Mouse (Mus musculus): ENCODE data around the gene Ptprn2.

Gene Ptprn2

GRCm38 (mm10) chr12:116887496-116888281, 402.2 kb downstream of the Ptprn2 start:
- no peak for DNase-seq (ENCODE audit: low spot score in 2 of 2)

- no peak for DNase-seq (ENCODE audit: low spot score in 2 of 2)
These were observed 403.3 kb downstream of the Ptprn2 start for GRCm38 (mm10) chr12:116888856-116889255.

- no peak for DNase-seq (ENCODE audit: low spot score in 2 of 2)
These were observed 407.1 kb downstream of the Ptprn2 start for GRCm38 (mm10) chr12:116892584-116892983.

- no peak for DNase-seq (ENCODE audit: low spot score in 2 of 2)
These were observed 411.1 kb downstream of the Ptprn2 start for GRCm38 (mm10) chr12:116896651-116897050.

- no peak for DNase-seq (ENCODE audit: low spot score in 2 of 2)
These were observed 416.3 kb downstream of the Ptprn2 start for GRCm38 (mm10) chr12:116901773-116902172.

GRCm38 (mm10) chr12:116907424-116907823, 421.9 kb downstream of the Ptprn2 start:
- DNase-seq (ENCODE audit: low spot score in 2 of 2) = no peak

- DNase-seq (ENCODE audit: low spot score in 2 of 2) = peak in 1 of 2 experiments; percentile 18
These were observed 423.1 kb downstream of the Ptprn2 start for GRCm38 (mm10) chr12:116908668-116909067.

GRCm38 (mm10) chr12:116916776-116917175, 431.3 kb downstream of the Ptprn2 start:
- DNase-seq (ENCODE audit: low spot score in 2 of 2) = no peak

DNA sequence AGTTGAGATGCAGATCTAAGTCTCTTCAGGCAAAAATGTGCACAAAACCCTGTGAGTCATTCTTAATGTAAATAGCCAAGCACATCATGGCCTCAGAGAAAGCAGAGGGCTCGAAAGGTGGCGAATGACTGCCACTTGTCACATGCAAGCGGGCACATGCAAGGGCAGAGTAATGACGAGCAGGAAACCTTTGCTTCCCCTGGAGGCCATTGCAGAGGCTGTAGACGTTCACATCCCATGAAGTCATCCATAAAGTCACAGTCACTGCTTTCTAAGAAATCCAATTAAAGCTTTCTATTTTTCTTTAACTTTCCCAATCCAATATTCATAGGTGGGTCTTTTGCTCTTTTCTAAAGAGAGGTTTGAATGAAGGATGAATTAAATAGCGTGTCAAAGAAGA, 433.7 kb downstream of the Ptprn2 start:
- no peak for DNase-seq (ENCODE audit: low spot score in 2 of 2)

GRCm38 (mm10) chr12:116919691-116920526, 434.4 kb downstream of the Ptprn2 start:
- DNase-seq (ENCODE audit: low spot score in 2 of 2) = no peak

- no peak for DNase-seq (ENCODE audit: low spot score in 2 of 2)
These were observed 441.6 kb downstream of the Ptprn2 start for GRCm38 (mm10) chr12:116927115-116927514.

DNA sequence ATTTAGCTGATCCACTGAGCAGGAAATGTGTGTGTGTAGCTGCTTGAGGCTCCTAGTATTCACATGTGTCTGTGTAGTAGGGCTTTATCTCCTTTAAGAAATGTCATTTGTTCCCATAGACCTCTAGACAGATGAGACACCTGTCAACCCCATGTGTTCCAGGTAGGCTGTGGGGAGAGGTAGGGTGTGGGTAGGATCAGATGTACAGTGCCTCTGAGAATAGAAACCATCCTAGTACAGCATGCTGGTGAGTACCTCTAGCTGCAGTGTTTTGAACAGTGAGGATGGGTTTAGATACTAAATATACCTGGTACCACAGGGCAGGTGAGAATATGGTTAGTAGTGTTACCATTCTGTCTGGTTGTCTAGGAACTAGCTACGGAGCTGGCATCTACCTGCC, 442.0 kb downstream of the Ptprn2 start:
- no peak for DNase-seq (ENCODE audit: low spot score in 2 of 2)

- peak in 1 of 2 experiments; percentile 24 for DNase-seq (ENCODE audit: low spot score in 2 of 2)
These were observed 452.8 kb downstream of the Ptprn2 start for GRCm38 (mm10) chr12:116938158-116938854.

DNA sequence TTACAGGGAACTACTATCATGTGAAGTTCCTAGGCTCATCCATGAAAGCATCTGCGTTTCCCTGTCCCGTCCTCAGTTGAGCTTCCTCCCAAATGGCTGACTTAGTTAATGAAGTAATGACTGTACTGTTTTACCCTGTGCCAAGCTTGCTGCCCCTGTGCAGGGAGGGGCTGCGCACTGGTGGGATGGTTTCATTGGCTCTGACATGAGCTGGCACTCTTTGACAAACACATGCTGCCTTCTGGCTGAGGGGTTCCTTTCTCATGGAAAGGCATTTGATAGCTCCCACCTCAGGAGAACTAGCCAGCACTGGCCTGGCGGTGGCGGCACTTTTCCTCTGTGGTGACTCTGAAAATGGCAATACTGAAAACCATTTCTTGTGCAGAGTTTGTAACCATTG, 458.4 kb downstream of the Ptprn2 start:
- DNase-seq (ENCODE audit: low spot score in 2 of 2) = no peak

DNA sequence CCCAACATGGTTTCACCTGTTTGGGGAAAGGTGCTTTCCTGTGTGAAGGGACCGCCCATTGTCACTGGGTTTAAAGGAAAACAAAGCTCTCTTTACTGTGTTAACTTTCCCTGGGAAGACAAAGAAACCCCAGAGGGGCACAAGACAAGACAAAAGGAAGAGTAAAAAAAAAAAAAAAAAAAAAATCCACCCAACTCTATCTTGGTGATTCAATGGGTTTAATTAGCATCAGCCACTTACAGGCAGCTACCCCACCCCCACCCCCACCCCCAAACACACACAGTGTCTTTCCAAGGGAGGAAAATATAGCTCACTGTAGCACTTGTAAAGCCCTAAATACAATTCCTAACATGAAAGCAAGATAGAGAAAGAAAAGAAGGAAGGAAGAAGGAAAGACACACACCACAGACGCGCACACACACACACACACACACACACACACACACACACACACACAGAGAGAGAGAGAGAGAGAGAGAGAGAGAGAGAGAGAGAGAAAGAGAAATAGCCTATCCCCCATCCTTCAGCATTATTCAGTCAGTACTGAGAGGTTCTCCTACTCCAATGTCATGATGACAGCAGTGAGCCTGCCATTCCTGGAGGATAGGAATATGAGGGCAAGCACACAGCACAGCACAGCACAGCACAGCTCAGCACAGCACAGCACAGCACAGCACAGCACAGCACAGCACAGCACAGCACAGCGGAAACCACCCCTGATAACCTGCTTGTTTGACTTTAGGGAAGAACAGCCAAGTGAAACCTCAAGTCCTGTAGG, 462.8 kb downstream of the Ptprn2 start:
- no peak for DNase-seq (ENCODE audit: low spot score in 2 of 2)

GRCm38 (mm10) chr12:116949726-116950125, 464.2 kb downstream of the Ptprn2 start:
- no peak for DNase-seq (ENCODE audit: low spot score in 2 of 2)

- no peak for DNase-seq (ENCODE audit: low spot score in 2 of 2)
These were observed 467.1 kb downstream of the Ptprn2 start for GRCm38 (mm10) chr12:116952452-116953205.

GRCm38 (mm10) chr12:116959164-116959563, 473.6 kb downstream of the Ptprn2 start:
- no peak for DNase-seq (ENCODE audit: low spot score in 2 of 2)

DNA sequence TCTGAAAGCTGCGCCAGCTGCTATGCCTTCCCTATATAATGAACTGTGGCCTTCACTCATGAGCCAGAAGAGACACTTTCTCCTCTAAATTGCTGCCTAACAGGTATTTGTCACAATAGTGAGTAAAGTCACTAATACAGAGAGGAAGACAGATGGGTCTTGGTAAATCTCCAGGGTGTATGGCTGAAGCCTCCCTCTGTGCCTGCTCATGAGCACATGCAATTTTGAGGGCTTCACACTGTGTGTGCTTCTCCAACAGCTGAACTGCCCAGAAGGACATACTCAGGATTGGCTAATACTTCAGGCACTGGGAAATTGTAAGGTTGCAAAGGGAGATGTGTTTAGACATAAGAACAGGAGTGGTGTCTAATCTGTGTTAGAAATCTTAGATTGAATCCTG, 478.4 kb downstream of the Ptprn2 start:
- DNase-seq (ENCODE audit: low spot score in 2 of 2) = no peak

DNA sequence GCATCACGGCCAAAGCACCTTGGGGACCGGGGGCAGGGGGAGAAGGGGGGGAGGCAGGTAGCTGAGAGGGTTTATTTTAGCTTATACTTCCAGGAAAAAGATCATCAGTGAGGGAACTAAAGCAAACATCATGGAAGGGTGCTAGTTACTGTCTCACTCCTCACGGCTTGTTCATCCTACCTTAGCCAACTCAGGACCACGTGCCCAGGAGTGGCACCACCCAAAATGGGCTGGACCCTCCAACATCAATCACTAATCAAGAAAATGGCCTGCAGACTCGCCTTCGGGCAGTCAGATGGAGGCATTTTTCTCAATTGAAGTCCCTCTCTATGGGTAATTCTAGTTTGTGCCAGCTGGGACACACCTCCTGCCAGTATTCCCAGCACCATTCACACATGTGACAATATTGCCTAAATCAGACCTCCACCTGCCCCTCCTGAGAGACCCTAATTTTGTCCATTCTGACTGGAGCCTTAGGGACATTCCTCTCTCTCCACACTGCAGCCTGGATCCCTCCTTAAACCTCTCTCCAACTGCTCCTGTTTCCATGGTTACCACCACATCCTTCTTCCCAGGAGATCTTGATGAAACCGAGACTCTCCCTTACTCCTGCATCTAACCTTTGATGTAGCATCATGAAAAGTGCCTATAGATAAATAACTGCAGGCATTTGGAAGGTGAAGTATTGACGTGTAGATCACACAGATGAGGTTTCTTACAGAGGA, 482.9 kb downstream of the Ptprn2 start:
- DNase-seq (ENCODE audit: low spot score in 2 of 2) = no peak

Measured in frontal cortex, postnatal 25 days (tissue).